Mouse (Mus musculus) mouse trophoblast stem cell (cell line): ENCODE data around the gene Radil.

Source experiments
- in situ Hi-C, 2 experiments: fragments of 300-500 bp; cut with MseI, MboI; formaldehyde crosslinking; loops; 2 replicates in 1 of 2; 3 replicates in 1 of 2; pipeline ENCODE4 v1.15.1; 2025

Radil gene

DNA sequence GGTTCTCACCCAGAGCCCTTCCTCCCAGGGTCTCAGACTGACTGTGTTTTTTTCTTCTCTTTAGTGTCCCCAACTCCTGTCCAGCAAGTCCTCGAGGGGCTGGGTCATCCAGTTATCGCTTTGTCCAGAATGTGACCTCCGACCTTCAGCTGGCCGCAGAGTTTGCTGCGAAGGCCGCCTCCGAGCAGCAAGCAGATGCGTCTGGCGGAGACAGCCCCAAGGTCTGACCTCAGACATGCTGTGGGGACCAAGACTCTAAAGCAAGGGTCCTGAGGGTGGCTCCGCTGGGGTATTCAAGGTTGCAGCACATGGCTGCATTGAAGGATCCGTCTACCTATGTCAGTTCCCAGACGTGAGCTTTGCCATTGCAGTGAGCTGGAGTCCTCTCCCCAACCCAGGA is 102.3 kb downstream of the Radil start:
- in situ Hi-C loops, result loop anchor here in 1 of 2 experiments (5.0 kb wide), 1 partner anchor 51 kb away; no protein-coding TSS in a partner anchor

DNA sequence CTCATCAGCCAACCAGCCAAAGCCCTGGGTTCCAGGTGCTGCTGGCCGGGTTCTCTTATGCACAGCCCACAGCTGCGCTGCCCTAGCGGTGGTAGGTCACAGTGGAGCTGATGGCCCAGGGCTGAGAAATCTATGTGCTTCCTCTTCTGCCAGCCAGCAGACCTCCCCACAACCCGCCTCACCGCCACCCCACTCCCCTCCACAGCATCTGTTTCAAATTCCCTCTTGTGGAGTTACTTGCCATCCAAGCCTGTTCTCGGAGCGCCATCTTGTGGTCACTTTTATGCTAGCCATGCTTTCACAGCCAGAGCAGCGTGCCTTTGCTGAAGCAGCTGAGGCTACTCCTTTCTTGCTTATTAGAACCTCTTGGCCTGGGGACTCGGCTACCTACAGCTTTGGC is 102.8 kb downstream of the Radil start:
- in situ Hi-C loops, result loop anchor here in 1 of 2 experiments (5.0 kb wide), 1 partner anchor 51 kb away; no protein-coding TSS in a partner anchor

GRCm38 (mm10) chr5:142445709-142446108 is 105.2 kb downstream of the Radil start:
- in situ Hi-C loops, result loop anchor here in 1 of 2 experiments (5.0 kb wide), 1 partner anchor 48 kb away; no protein-coding TSS in a partner anchor

GRCm38 (mm10) chr5:142444791-142445531 is 105.9 kb downstream of the Radil start:
- in situ Hi-C loops, result loop anchor here (5.0 kb wide), 2 partner anchors 43 to 48 kb away; partner anchors contain the start of gene Foxk1 (in 1 of the 2)

GRCm38 (mm10) chr5:142443994-142444393 is 106.9 kb downstream of the Radil start:
- in situ Hi-C loops, result loop anchor here in 1 of 2 experiments (5.0 kb wide), 1 partner anchor 42 kb away; the partner anchor contains the start of gene Foxk1

DNA sequence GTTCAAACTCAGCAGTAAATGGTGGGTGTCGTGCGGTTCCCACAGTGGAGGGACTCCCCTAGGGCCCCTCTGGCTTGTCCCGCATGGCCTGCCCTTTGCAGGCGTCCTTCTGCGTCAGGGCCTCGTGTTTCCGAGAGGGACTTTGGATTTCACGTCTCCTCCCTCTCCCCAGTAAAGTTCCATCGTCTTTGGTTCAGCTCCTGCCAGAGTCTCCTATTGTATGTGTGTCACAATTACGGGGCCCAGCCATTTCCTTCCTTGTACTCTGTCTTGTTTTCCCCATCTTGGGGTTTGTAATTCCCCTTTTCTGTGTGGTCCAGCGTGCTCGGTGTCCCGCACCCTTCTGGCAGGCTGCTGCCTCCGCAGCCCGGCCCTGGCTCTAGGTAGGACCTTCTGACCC is 107.4 kb downstream of the Radil start:
- in situ Hi-C loops, result loop anchor here in 1 of 2 experiments (5.0 kb wide), 1 partner anchor 41 kb away; the partner anchor contains the start of gene Foxk1

- in situ Hi-C loops, result loop anchor here in 1 of 2 experiments (5.0 kb wide), 1 partner anchor 40 kb away; the partner anchor contains the start of gene Foxk1
These were observed 108.9 kb downstream of the Radil start for GRCm38 (mm10) chr5:142442045-142442440.

DNA sequence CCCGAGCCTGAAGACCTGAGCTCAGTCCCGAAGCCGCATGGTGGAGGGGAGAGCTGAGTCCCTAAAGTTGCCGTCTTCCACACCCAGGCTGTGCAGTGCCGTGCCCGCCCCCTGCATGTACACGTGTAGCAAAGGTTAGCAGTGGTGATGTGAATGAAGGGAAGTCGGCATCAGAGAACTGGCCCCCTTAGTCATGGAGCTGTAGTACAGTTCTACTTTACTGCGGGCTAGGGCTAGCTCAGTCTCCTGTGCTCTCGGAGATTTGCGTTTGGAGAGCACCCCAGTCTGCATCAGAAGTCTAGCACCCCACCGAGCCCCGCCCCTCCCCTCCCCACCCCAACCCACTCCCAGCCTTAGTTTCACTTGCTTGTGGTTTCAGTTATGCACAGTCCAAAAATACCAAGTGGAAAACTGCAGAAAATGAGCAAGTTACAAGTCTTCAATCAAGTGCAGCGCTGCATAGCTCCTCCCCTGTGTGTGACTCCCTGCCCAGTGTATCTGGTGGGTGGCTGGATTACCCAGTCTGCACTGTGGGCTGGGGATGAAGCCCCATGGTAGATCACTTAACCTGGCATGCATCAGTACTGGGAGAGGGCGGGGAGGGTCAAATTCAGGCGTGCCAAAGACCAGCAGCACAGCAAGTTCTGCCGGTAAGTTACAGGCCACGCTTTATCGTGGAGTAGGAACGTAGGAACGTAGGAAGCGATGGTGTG is 109.4 kb downstream of the Radil start:
- in situ Hi-C loops, result loop anchor here in 1 of 2 experiments (5.0 kb wide), 1 partner anchor 39 kb away; the partner anchor contains the start of gene Foxk1

DNA sequence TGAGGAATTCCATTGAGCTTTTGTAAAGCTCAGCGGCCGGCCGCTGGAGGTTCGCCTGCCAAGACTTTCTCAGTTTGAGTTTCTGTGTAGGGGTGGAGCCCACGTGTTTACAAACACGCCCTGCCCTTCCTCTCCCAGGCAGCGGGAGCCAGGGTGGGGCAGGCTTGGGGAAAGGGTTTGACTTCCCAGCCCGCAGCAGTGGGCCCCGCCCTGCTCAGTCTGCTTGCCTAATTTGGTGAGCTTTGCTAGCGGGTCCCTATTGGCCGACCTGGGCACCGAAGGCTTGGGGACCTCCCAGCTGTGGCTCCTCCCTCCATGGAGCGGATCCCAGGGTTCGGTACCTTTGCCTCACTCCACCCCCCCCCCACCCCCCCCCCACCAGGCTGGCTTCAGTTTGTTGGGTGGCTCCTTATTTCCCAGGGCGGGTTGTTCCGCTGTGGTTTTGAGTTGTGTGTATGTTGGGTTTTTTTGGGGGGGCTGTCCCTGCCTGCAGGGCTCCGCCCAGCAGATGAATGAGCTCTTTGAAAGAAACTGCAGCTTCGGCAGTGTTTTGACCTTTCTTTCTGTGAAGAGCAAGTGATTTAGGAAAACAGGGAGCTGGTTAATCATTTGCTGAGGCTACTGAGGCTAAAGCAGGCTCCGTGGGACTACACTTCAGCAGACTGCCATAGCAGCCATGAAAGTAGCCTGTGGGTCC is 110.3 kb downstream of the Radil start:
- in situ Hi-C loops, result loop anchor here in 1 of 2 experiments (5.0 kb wide), 1 partner anchor 38 kb away; the partner anchor contains the start of gene Foxk1

GRCm38 (mm10) chr5:142439911-142440432 is 110.9 kb downstream of the Radil start:
- in situ Hi-C loops, result loop anchor here in 1 of 2 experiments (5.0 kb wide), 1 partner anchor 38 kb away; the partner anchor contains the start of gene Foxk1

DNA sequence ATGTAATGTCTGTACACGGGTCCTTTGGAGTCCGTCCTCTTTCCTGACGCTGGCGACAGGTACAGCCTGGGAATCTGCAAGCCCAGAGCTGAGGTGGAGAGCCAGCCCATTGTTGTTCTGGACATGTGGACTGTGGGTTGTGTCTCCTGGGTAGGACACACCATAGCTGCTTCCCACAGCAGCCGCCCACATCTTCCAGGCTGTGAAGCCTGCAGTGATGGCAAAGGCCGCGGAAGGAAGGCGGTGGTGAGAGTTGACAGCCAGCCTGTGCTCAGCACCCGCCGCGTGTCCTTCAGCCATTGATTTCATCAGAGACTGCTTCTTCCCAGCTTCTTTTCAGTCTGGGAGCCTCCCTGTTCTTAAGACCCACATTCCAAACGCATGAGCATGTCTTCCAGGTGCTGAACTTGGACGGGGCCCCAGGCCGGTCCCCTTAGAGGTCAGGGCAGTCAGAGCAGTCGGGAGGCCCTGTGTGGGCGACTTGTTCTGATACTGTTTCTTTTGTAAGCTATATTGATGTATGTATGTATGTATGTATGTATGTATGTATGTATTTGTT is 112.4 kb downstream of the Radil start:
- in situ Hi-C loops, result no loop called here

GRCm38 (mm10) chr5:142435736-142436135 is 115.2 kb downstream of the Radil start:
- in situ Hi-C loops, result no loop called here
